Mouse (Mus musculus) midbrain, embryonic 11.5 days (tissue): ENCODE data around the gene Gpx1. TPM values are rescaled to one million over a fixed set of nuclear protein-coding genes. Genes with fewer than 3 reads are reported as not detected.
"Not testable (repeated sequence)": the region's sequence is repeated elsewhere in the genome, so short reads cannot be mapped to it uniquely, and the experiment has no call there.

Source experiments
- ATAC-seq: fragments of 200-750 bp; cut with Nextera tagmentation; 2 replicates; pipeline ENCODE4 v1.8.0; 2017; ENCODE audit warnings: moderate TSS enrichment, moderate library complexity; ENCODE audit not compliant: low FRiP score
- DNase-seq: peaks from one replicate; pipeline ENCODE4 v3.0.0; 2015; ENCODE audit warnings: low spot score; ENCODE audit errors: missing footprints
- H3K27ac ChIP-seq: fragments of 300-500 bp; sonication (generic); 2 replicates; pipeline ENCODE4 v1.5.1; 2014; ENCODE audit warnings: low read depth, low read length
- H3K27me3 ChIP-seq: fragments of 300-500 bp; sonication (generic); 2 replicates; pipeline ENCODE4 v1.6.1; 2014; ENCODE audit warnings: mild to moderate bottlenecking, low read length, moderate library complexity, mixed read lengths; ENCODE audit not compliant: control insufficient read depth, insufficient read depth
- H3K36me3 ChIP-seq: fragments of 300-500 bp; sonication (generic); 2 replicates; pipeline ENCODE4 v1.6.1; 2014; ENCODE audit warnings: mild to moderate bottlenecking, low read length, moderate library complexity, mixed read lengths; ENCODE audit not compliant: control insufficient read depth, insufficient read depth
- H3K4me1 ChIP-seq: fragments of 300-500 bp; sonication (generic); 2 replicates; pipeline ENCODE4 v1.6.1; 2014; ENCODE audit warnings: low read length; ENCODE audit not compliant: control insufficient read depth, insufficient read depth
- H3K4me2 ChIP-seq: fragments of 300-500 bp; sonication (generic); 2 replicates; pipeline ENCODE4 v1.6.1; 2014; ENCODE audit warnings: mild to moderate bottlenecking, moderate library complexity
- H3K4me3 ChIP-seq: fragments of 300-500 bp; sonication (generic); 2 replicates; pipeline ENCODE4 v1.5.1; 2014; ENCODE audit warnings: low read depth, low read length
- H3K9ac ChIP-seq: fragments of 300-500 bp; sonication (generic); 2 replicates; pipeline ENCODE4 v1.6.1; 2014; ENCODE audit warnings: low read length
- H3K9me3 ChIP-seq: fragments of 300-500 bp; sonication (generic); 2 replicates; pipeline ENCODE4 v1.6.1; 2016; ENCODE audit warnings: low read length; ENCODE audit not compliant: control insufficient read depth
- WGBS: fragments of 180-500 bp; shearing (Covaris S2); extraction: QIAGEN DNeasy Blood & Tissue Kit; methylation state at CpG from one replicate; pipeline ENCODE4 v1.1.7; 2014; 5-methylcytosine and 5-hydroxymethylcytosine counted together
- polyA plus RNA-seq: library from polyadenylated mRNA; unstranded; fragments of >200 nt; fragmentation: Nextera tagmentation; extraction: Ambion mirVana; gene quantifications from 2 replicates; pipeline ENCODE4 v1.2.1, GENCODE M21; 2014

The Gpx1 gene
- polyA plus RNA-seq, 1 experiment from 2014 or later: 796 TPM

- WGBS: under 1% methylated on average over 73 of the region's 81 CpGs
- Histone ChIP-seq H3K4me1 (peaks cover 20% of the 10 kb centered on the region), H3K36me3 (peaks cover 5% of the 10 kb centered on the region), H3K27ac (peak within 1 kb of the TSS; percentile 99), H3K4me2 (peak within 1 kb of the TSS; percentile 89), H3K27me3 (no peaks in the 10 kb centered on the region), H3K9ac (peak within 1 kb of the TSS; percentile 95), H3K4me3 (peak within 1 kb of the TSS; percentile 91), H3K9me3 (no peaks in the 10 kb centered on the region)
- peak; percentile 97 for ATAC-seq
- peak; percentile 100 for DNase-seq
These were observed 32.8 kb upstream of the Gpx1 start, which contains the start of the genes Rhoa and Tcta for GRCm38 (mm10) chr9:108305629-108306520. TSS of gene Rhoa (plus strand) at chr9:108306129. TSS of gene Tcta (minus strand) at chr9:108306160.

- Histone ChIP-seq H3K27me3 (no peaks in the 10 kb centered on the region), H3K9ac (peak overlapping the region; percentile 95), H3K9me3 (no peaks in the 10 kb centered on the region), H3K4me3 (peak overlapping the region; percentile 91), H3K4me1 (peaks cover 20% of the 10 kb centered on the region), H3K36me3 (peaks cover 5% of the 10 kb centered on the region), H3K4me2 (peak overlapping the region; percentile 89), H3K27ac (peak overlapping the region; percentile 99)
- DNase-seq (no peak), ATAC-seq (peak; percentile 72)
- WGBS: 0% methylated on average over 48 of the region's 51 CpGs
These were observed 32.1 kb upstream of the Gpx1 start for GRCm38 (mm10) chr9:108306571-108306980.

GRCm38 (mm10) chr9:108307021-108307807 lies 31.5 kb upstream of the Gpx1 start:
- no peak for ATAC-seq
- H3K4me1 ChIP-seq: peaks cover 20% of the 10 kb centered on the region
- no peaks in the 10 kb centered on the region for H3K27me3 ChIP-seq
- WGBS: 28% methylated on average over 12 of the region's 12 CpGs
- H3K9me3 ChIP-seq: no peaks in the 10 kb centered on the region
- peak overlapping the region; percentile 95 for H3K9ac ChIP-seq
- peak overlapping the region; percentile 91 for H3K4me3 ChIP-seq
- peak; percentile 88 for DNase-seq
- H3K27ac ChIP-seq: peak overlapping the region; percentile 99
- peak overlapping the region; percentile 89 for H3K4me2 ChIP-seq
- H3K36me3 ChIP-seq: peaks cover 5% of the 10 kb centered on the region

DNA sequence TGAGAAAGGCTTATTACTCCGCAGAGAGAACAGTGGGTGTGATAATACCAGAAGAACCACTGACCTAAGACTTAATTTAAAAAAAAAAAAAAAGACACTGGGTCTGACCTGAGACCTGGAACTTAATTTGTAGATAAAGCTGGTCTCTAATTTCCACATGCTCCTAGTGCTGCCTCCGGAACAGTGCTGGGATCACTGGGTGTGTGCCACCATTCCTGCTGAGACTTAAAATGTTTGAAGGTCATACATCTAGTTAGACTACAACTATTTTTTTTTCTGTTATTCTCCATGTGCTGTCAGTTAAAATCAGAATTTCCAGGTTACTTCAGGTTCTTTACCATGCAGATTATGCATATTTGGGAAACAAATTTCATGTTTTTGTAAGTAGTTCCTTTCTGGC lies 30.6 kb upstream of the Gpx1 start:
- Histone ChIP-seq H3K4me1 (peaks cover 20% of the 10 kb centered on the region), H3K4me2 (peak overlapping the region; percentile 89), H3K4me3 (peak overlapping the region; percentile 91), H3K27me3 (no peaks in the 10 kb centered on the region), H3K9me3 (no peaks in the 10 kb centered on the region), H3K36me3 (no peaks in the 10 kb centered on the region; the same call in 1 of the 2 replicates), H3K9ac (no peak overlapping the region), H3K27ac (no peak overlapping the region)
- WGBS: 69% methylated on average over 2 of the region's 2 CpGs
- ATAC-seq: no peak
- no peak for DNase-seq

DNA sequence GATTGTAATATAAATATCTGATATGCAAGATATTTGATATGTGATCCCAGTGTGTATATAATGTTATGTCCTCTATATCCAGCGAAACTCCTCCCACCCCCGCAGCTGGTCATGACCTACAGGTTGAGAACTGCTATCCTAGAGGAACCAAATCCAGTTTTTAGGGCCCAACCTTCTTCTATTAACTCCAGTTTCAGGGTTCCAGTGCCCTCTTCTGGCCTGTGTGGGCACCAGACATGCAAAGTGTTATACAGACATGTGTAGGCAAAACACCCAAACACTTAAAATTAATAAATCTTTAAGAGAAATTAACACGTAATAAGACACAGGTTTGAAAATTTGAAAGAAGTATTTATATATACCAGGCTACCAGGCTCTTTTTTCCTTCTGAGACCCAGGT lies 21.1 kb upstream of the Gpx1 start:
- no peaks in the 10 kb centered on the region for H3K4me1 ChIP-seq
- WGBS: 95% methylated on average over 3 of the region's 3 CpGs
- H3K27ac ChIP-seq: no peak overlapping the region
- no peaks in the 10 kb centered on the region for H3K36me3 ChIP-seq
- H3K9ac ChIP-seq: no peak overlapping the region
- ATAC-seq (no peak), DNase-seq (no peak)
- no peak overlapping the region for H3K4me2 ChIP-seq
- H3K27me3 ChIP-seq: no peaks in the 10 kb centered on the region
- no peaks in the 10 kb centered on the region for H3K9me3 ChIP-seq
- no peak overlapping the region for H3K4me3 ChIP-seq

DNA sequence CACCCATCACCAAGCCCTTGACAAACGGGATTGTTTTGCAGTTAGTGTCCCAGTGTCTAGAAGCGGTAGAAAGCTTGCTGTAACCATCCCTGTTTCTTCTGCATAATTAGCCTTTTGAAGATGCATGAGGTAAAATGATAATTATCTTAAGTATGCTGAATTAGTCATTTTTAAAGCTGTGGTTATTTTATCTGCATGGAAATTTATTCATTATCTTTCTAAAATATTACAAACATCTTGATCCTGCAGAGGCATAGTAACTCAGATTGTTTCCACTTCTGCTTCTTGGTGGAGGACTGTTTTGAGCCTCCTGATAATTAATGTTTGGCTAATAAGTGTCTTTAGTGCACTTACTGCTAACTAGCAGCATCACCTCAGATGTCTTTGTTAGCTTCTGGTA lies 20.2 kb upstream of the Gpx1 start:
- no peak overlapping the region for H3K9ac ChIP-seq
- H3K4me3 ChIP-seq: no peak overlapping the region
- H3K36me3 ChIP-seq: no peaks in the 10 kb centered on the region
- H3K4me1 ChIP-seq: no peaks in the 10 kb centered on the region
- H3K27ac ChIP-seq: no peak overlapping the region
- ATAC-seq (no peak), DNase-seq (no peak)
- no peaks in the 10 kb centered on the region for H3K9me3 ChIP-seq
- 94% methylated on average over 2 of the region's 2 CpGs for WGBS
- H3K4me2 ChIP-seq: no peak overlapping the region
- no peaks in the 10 kb centered on the region for H3K27me3 ChIP-seq

DNA sequence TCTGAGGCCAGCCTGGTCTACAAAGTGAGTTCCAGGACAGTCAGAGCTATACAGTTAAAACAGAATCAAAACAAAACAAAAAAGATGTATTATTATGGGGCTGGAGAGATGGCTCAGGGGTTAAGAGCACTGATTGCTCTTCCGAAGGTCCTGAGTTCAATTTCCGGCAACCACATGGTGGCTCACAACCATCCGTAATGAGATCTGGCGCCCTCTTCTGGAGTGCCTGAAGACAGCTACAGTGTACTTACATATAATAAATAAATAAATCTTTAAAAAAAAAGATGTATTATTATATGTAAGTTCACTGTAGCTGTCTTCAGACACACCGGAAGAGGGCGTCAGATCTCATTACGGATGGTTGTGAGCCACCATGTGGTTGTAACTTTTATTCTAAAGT lies 16.6 kb upstream of the Gpx1 start:
- H3K4me1 ChIP-seq, DNase-seq, ATAC-seq, H3K9me3 ChIP-seq, H3K27me3 ChIP-seq, H3K36me3 ChIP-seq, H3K27ac ChIP-seq, H3K4me3 ChIP-seq, H3K4me2 ChIP-seq, H3K9ac ChIP-seq: not testable (repeated sequence)
- WGBS: 96% methylated on average over 7 of the region's 7 CpGs

- peaks cover 2% of the 10 kb centered on the region; the same call in 1 of the 2 replicates for H3K36me3 ChIP-seq
- ATAC-seq: no peak
These were observed 13.9 kb upstream of the Gpx1 start for GRCm38 (mm10) chr9:108324784-108325183.

GRCm38 (mm10) chr9:108325811-108326210 lies 12.9 kb upstream of the Gpx1 start:
- H3K27ac ChIP-seq: no peak overlapping the region
- H3K9me3 ChIP-seq: no peaks in the 10 kb centered on the region
- DNase-seq (no peak), ATAC-seq (no peak)
- no peaks in the 10 kb centered on the region for H3K4me1 ChIP-seq
- 97% methylated on average over 2 of the region's 2 CpGs for WGBS
- no peaks in the 10 kb centered on the region for H3K27me3 ChIP-seq
- H3K4me3 ChIP-seq: no peak overlapping the region
- no peak overlapping the region for H3K4me2 ChIP-seq
- H3K9ac ChIP-seq: no peak overlapping the region
- peaks cover 6% of the 10 kb centered on the region for H3K36me3 ChIP-seq

More at GRCm38 (mm10) chr9:108324784-108325183, 13.9 kb upstream of the Gpx1 start:
- no peaks in the 10 kb centered on the region for H3K4me1 ChIP-seq
- no peaks in the 10 kb centered on the region for H3K9me3 ChIP-seq
- no peaks in the 10 kb centered on the region for H3K27me3 ChIP-seq
- H3K4me3 ChIP-seq: no peak overlapping the region
- H3K27ac ChIP-seq: no peak overlapping the region
- H3K4me2 ChIP-seq: no peak overlapping the region
- H3K9ac ChIP-seq: no peak overlapping the region
- DNase-seq: no peak
- 97% methylated on average over 1 of the region's 1 CpGs for whole genome bisulfite sequencing
